Mouse (Mus musculus): Measurements from ENCODE around the gene Dnm1l. TPM values are rescaled to one million over a fixed set of nuclear protein-coding genes. Genes with fewer than 3 reads are reported as not detected.
"Not testable (repeated sequence)": the region's sequence is repeated elsewhere in the genome, so short reads cannot be mapped to it uniquely, and the experiment has no call there.

The Dnm1l gene
- polyA plus RNA-seq (2014; fragmentation: Nextera tagmentation; extraction: Ambion mirVana) = 67.2 and 67.5 TPM in 2 replicates

DNA sequence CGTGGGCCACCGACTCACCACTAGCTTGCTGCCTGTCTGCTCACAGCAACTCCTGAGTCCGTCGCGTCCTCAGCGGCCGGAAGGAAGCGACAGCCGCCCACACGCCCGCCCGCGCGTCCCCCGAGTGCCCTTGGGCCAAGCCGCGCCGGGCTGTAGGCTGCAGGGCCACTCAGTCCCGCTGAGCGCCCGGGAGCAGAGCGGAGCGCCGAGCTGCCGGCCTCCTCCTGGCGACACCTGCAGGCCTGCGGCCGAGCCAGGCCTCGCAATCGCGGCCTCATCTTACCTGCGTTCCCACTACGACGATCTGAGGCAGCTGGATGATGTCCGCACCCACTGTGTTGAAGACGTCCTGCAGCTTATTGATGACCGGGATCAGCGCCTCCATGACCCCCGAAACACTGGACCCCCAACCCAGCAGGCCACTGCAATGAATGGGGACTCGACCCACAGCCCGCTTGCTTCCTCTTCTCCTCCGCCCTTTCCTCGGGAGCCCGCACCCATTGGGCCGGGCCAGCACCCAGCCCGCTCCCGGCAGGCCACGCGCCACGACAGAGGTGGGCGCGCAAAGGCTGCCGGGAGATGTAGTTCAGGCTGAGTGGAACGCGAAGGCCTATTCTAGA lies at the start of gene Dnm1l:
TSS of gene Dnm1l (minus strand) at position 479 of the 620 bp plus-strand sequence.
- ATAC-seq (ENCODE audit: insufficient number of reproducible peaks, insufficient read depth, low FRiP score, low read depth) = peak; percentile 99
- WGBS = under 1% methylated on average over 55 of the region's 55 CpGs
- H3K9me3 ChIP-seq (ENCODE audit: control insufficient read depth, low read depth, low read length) = no peaks in the 10 kb centered on the region

DNA sequence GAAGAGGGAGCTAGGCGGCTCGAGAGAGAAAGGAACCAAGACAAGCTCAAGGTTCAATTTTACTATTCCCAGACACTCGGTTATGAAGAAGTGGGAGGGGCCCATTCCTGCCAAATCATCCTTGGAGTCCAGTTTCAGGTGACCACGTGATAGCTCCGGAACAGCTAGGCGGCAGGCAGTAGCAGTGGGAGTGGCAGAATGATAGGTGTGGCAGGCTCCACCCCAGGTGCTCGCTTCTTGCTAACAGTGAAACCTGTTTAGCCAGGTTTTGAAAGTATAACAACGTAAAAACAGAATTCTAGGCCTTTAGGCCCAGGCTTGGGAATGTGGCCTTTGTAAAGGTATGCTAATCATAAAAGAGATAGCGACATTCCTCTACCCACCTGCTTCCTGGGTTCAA lies 8.5 kb upstream of the Dnm1l start:
- not testable (repeated sequence) for H3K27ac ChIP-seq (ENCODE audit: low read length); H3K9me3 ChIP-seq (ENCODE audit: control insufficient read depth, low read depth, low read length); H3K4me1 ChIP-seq (ENCODE audit: control insufficient read depth, insufficient read depth, low read length); H3K27me3 ChIP-seq (ENCODE audit: control insufficient read depth, insufficient read depth, low read length); H3K9ac ChIP-seq (replicated peaks; ENCODE audit: low read depth, low read length); H3K4me2 ChIP-seq (replicated peaks; ENCODE audit: low read depth, low read length); H3K4me3 ChIP-seq (ENCODE audit: low read depth, low read length); H3K36me3 ChIP-seq (ENCODE audit: control insufficient read depth, insufficient read depth, low read length)
- WGBS = 60% methylated on average over 8 of the region's 9 CpGs
- ATAC-seq (ENCODE audit: insufficient number of reproducible peaks, insufficient read depth, low FRiP score, low read depth) = peak; percentile 61

More for the DNA sequence above, at the start of gene Dnm1l:
- peak within 1 kb of the TSS; percentile 91 for H3K4me3 ChIP-seq (ENCODE audit: low read depth, low read length)
- no peaks in the 10 kb centered on the region for H3K36me3 ChIP-seq (ENCODE audit: control insufficient read depth, insufficient read depth, low read length)
- peak within 1 kb of the TSS; percentile 88 for H3K27ac ChIP-seq (ENCODE audit: low read length)
- H3K4me1 ChIP-seq (ENCODE audit: control insufficient read depth, insufficient read depth, low read length) = no peaks in the 10 kb centered on the region
- H3K27me3 ChIP-seq (ENCODE audit: control insufficient read depth, insufficient read depth, low read length) = no peaks in the 10 kb centered on the region
- peak within 1 kb of the TSS; percentile 69 for H3K9ac ChIP-seq (replicated peaks; ENCODE audit: low read depth, low read length)
- H3K4me2 ChIP-seq (replicated peaks; ENCODE audit: low read depth, low read length) = peak within 1 kb of the TSS; percentile 63

DNA sequence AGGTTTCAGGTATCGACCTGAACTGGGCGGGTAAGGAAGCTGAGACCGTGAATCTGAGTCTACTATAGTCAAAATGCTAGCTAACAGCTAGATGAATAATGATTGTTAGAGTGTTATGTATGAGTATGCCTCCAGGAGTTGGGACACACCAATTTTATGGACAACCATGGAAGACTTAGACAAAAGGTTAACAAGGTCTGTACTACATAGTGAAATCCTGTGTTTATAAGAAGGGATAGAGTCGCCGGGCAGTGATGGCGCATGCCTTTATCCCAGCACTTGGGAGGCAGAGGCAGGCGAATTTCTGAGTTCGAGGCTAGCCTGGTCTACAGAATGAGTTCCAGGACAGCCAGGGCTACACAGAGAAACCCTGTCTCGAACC lies 333 bp upstream of the Dnm1l start:
- Histone ChIP-seq H3K27ac (ENCODE audit: low read length) (peak overlapping the region; percentile 88), H3K4me2 (replicated peaks; ENCODE audit: low read depth, low read length) (peak overlapping the region; percentile 31), H3K4me3 (ENCODE audit: low read depth, low read length) (peak overlapping the region; percentile 91)
- H3K9ac ChIP-seq (replicated peaks; ENCODE audit: low read depth, low read length); ATAC-seq (ENCODE audit: insufficient number of reproducible peaks, insufficient read depth, low FRiP score, low read depth); H3K36me3 ChIP-seq (ENCODE audit: control insufficient read depth, insufficient read depth, low read length); H3K27me3 ChIP-seq (ENCODE audit: control insufficient read depth, insufficient read depth, low read length); H3K4me1 ChIP-seq (ENCODE audit: control insufficient read depth, insufficient read depth, low read length); H3K9me3 ChIP-seq (ENCODE audit: control insufficient read depth, low read depth, low read length): not testable (repeated sequence)
- WGBS = 50% methylated on average over 9 of the region's 9 CpGs

DNA sequence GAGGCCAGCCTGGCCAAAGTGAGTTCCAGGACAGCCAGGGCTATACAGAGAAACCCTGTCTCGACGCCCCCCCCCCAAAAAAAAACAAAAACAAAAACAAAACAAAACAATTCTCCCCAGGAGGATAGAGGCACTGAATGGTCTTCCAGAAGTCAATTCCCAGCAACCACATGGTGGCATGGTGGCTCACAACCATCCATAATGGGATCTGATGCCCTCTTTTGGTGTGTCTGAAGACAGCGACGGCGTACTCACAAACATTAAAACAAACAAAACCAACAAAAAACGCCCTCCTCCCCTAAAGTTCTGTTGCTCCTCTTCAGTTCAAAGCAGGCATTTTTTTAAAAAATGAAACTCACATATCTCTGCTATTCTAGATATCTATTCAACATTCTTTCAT lies 851 bp downstream of the Dnm1l start:
- peak overlapping the region; percentile 63 for H3K4me2 ChIP-seq (replicated peaks; ENCODE audit: low read depth, low read length)
- no peaks in the 10 kb centered on the region for H3K36me3 ChIP-seq (ENCODE audit: control insufficient read depth, insufficient read depth, low read length)
- ATAC-seq (ENCODE audit: insufficient number of reproducible peaks, insufficient read depth, low FRiP score, low read depth) = no peak
- 9% methylated on average over 6 of the region's 6 CpGs for WGBS
- H3K4me1 ChIP-seq (ENCODE audit: control insufficient read depth, insufficient read depth, low read length) = no peaks in the 10 kb centered on the region
- H3K27me3 ChIP-seq (ENCODE audit: control insufficient read depth, insufficient read depth, low read length) = no peaks in the 10 kb centered on the region
- peak overlapping the region; percentile 91 for H3K4me3 ChIP-seq (ENCODE audit: low read depth, low read length)
- H3K27ac ChIP-seq (ENCODE audit: low read length) = peak overlapping the region; percentile 88; the same call in 1 of the 2 replicates
- peak overlapping the region; percentile 69 for H3K9ac ChIP-seq (replicated peaks; ENCODE audit: low read depth, low read length)
- no peaks in the 10 kb centered on the region; the same call in 1 of the 2 replicates for H3K9me3 ChIP-seq (ENCODE audit: control insufficient read depth, low read depth, low read length)

DNA sequence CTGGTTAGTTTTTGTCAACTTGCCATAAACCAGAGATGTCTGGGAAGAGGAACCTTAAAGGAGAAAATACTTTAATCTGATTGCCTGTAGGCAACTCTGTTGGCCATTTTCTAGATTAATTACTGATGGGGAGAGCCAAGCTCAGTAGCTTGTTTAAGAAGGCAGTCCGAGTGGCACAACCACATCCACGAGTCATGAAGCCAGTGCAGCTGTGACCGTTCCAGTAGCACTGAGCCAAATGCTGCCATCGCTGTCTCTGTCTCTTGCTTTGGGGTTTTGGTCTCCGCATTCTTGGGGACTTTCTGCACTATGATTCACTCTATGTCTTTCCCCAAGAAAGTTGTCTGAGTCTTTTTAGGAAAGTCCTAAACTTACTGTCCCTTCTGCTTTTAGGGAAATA lies 12.3 kb downstream of the Dnm1l start:
- Histone ChIP-seq H3K27me3 (ENCODE audit: control insufficient read depth, insufficient read depth, low read length) (no peaks in the 10 kb centered on the region), H3K27ac (ENCODE audit: low read length) (no peak overlapping the region), H3K4me3 (ENCODE audit: low read depth, low read length) (no peak overlapping the region), H3K4me1 (ENCODE audit: control insufficient read depth, insufficient read depth, low read length) (no peaks in the 10 kb centered on the region), H3K36me3 (ENCODE audit: control insufficient read depth, insufficient read depth, low read length) (peaks cover 3% of the 10 kb centered on the region; the same call in 1 of the 2 replicates), H3K9me3 (ENCODE audit: control insufficient read depth, low read depth, low read length) (no peaks in the 10 kb centered on the region), H3K4me2 (replicated peaks; ENCODE audit: low read depth, low read length) (no peak overlapping the region), H3K9ac (replicated peaks; ENCODE audit: low read depth, low read length) (no peak overlapping the region)
- ATAC-seq (ENCODE audit: insufficient number of reproducible peaks, insufficient read depth, low FRiP score, low read depth) = no peak
- 92% methylated on average over 5 of the region's 5 CpGs for WGBS

DNA sequence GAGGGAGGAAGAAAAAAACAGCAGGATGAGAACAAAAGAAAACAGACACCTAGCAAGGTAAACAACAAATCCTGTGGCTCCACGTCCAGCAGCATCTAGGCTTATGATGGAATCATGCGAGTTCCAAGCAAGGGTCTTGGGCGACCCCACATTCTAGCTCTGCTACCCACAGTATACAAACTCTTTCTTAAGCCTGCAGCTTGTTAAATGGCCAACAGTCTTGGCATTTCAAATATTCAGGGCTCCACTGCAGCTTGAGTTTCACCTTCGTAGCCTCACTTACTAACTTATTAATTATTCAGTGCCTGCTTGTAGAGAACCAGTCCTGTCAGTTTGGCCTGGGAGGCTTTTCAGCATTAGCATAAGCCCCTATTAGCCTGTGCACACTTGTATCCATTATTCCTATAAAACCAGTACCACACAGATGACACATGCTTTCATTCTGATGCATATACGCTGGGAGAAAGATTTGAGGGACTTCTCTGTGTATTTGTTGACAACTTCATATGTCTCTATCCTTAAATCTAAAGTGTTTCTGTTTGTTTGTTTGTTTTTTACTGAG lies 32.9 kb downstream of the Dnm1l start:
- Histone ChIP-seq H3K27me3 (ENCODE audit: control insufficient read depth, insufficient read depth, low read length) (no peaks in the 10 kb centered on the region), H3K36me3 (ENCODE audit: control insufficient read depth, insufficient read depth, low read length) (peaks cover 27% of the 10 kb centered on the region), H3K4me3 (ENCODE audit: low read depth, low read length) (no peak overlapping the region), H3K9ac (replicated peaks; ENCODE audit: low read depth, low read length) (no peak overlapping the region), H3K4me2 (replicated peaks; ENCODE audit: low read depth, low read length) (no peak overlapping the region), H3K4me1 (ENCODE audit: control insufficient read depth, insufficient read depth, low read length) (no peaks in the 10 kb centered on the region), H3K9me3 (ENCODE audit: control insufficient read depth, low read depth, low read length) (no peaks in the 10 kb centered on the region), H3K27ac (ENCODE audit: low read length) (no peak overlapping the region)
- no peak for ATAC-seq (ENCODE audit: insufficient number of reproducible peaks, insufficient read depth, low FRiP score, low read depth)
- WGBS = 79% methylated on average over 5 of the region's 5 CpGs

DNA sequence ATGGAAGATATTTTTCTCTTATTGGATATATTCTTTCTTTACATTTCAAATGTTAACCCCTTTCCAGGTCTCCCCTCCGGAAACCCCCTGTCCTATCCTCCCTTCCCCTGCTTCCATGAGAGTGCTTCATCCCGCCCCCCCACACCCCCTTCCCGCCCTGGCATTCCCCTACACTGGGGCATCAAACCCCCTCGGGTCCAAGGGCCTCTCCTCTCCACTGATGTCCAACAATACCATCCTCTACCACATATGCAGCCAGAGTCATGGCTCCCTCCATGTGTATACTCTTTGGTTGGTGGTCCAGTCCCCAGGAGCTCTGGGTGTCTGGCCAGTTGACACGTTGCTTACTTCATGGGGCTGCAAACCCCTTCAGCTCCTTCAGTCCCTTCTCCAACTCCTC lies 47.4 kb downstream of the Dnm1l start:
- Histone ChIP-seq H3K36me3 (ENCODE audit: control insufficient read depth, insufficient read depth, low read length) (peaks cover 53% of the 10 kb centered on the region), H3K4me3 (ENCODE audit: low read depth, low read length) (no peak overlapping the region), H3K9ac (replicated peaks; ENCODE audit: low read depth, low read length) (no peak overlapping the region), H3K27ac (ENCODE audit: low read length) (no peak overlapping the region), H3K27me3 (ENCODE audit: control insufficient read depth, insufficient read depth, low read length) (no peaks in the 10 kb centered on the region), H3K4me2 (replicated peaks; ENCODE audit: low read depth, low read length) (no peak overlapping the region), H3K4me1 (ENCODE audit: control insufficient read depth, insufficient read depth, low read length) (no peaks in the 10 kb centered on the region), H3K9me3 (ENCODE audit: control insufficient read depth, low read depth, low read length) (no peaks in the 10 kb centered on the region)
- 90% methylated on average over 5 of the region's 5 CpGs for WGBS
- ATAC-seq (ENCODE audit: insufficient number of reproducible peaks, insufficient read depth, low FRiP score, low read depth) = no peak

DNA sequence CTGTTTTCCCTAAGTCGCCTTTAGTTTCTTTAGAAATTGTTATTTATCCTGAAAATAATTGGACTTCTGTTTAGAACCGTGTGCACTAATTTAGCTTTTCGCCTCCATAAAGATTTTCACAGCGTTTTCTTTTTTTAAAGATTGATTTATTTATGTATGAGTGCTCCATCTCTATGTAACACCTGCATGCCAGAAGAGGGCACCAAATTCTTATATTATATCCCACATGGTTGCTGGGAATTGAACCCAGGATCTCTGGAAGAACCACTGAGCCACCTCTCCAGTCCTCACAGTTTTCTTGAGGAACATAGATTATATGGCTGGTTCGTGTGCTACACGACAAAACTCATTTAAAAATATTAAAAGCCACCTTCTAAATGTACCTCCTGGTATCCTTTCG lies 54.9 kb downstream of the Dnm1l start:
- Histone ChIP-seq H3K4me2 (replicated peaks; ENCODE audit: low read depth, low read length) (peak overlapping the region; percentile 72), H3K9ac (replicated peaks; ENCODE audit: low read depth, low read length) (peak overlapping the region; percentile 78), H3K36me3 (ENCODE audit: control insufficient read depth, insufficient read depth, low read length) (peaks cover 15% of the 10 kb centered on the region), H3K4me1 (ENCODE audit: control insufficient read depth, insufficient read depth, low read length) (peaks cover 5% of the 10 kb centered on the region; the same call in 1 of the 2 replicates), H3K27ac (ENCODE audit: low read length) (peak overlapping the region; percentile 92; the same call in 1 of the 2 replicates), H3K4me3 (ENCODE audit: low read depth, low read length) (peak overlapping the region; percentile 97), H3K9me3 (ENCODE audit: control insufficient read depth, low read depth, low read length) (no peaks in the 10 kb centered on the region), H3K27me3 (ENCODE audit: control insufficient read depth, insufficient read depth, low read length) (no peaks in the 10 kb centered on the region)
- WGBS = 19% methylated on average over 7 of the region's 7 CpGs
- no peak for ATAC-seq (ENCODE audit: insufficient number of reproducible peaks, insufficient read depth, low FRiP score, low read depth)

Data from stomach, embryonic 14.5 days (tissue).